Mouse (Mus musculus): ENCODE measurements at regions not wholly inside any gene's neighbourhood (a gene's known extent, or its start where the extent isn't known, plus 50 kb on each side); places are given as distances from the start of the nearest gene placed in this dataset.

DNA sequence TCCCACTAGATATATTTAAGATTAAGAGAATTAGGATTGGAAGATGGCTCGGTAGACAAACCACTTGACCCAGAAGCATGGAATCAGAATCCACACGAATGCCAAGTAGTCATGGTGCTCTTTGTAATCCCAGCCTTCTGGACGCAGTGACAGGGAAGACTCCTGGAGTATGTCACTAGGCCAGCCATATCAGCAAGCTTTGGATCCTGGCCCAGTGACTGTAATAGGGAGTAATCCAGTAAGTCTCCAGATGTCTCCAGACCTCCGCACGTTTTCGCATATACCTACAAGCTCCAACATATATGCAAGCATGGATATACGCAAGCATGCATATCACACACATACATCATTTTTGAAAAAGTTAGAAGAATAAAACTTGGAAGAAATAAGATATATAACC is 73.9 kb upstream of the H2afz start:
- DNase-seq (ENCODE audit: low spot score in 2 of 2) = no peak

DNA sequence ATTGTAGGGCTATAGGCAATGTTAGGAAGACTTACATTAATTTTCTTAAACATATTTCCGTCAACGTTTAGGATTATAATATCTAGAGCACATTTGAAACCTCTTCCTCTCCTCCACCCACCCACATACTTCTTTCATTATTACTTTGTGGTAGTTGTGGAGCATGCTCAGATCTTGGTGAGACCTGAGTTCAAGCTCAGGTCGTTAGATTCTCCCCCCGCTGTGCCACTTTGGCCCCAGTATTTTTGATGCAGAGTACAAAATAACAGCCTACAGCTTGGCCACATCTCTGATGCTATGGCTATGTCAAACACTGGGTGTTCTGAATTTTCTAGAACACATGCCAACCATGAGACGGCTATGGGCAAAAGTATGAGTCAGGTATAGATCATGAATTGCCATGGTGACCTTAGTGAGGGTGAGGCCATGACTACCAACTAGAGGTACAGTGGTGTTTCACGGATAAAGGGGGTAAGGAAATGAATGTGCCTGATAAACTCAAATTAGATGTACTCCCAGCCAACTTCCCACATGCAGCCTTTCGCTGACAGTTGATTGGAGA is 68.5 kb upstream of the H2afz start:
- no peak for DNase-seq (ENCODE audit: low spot score in 2 of 2)

DNA sequence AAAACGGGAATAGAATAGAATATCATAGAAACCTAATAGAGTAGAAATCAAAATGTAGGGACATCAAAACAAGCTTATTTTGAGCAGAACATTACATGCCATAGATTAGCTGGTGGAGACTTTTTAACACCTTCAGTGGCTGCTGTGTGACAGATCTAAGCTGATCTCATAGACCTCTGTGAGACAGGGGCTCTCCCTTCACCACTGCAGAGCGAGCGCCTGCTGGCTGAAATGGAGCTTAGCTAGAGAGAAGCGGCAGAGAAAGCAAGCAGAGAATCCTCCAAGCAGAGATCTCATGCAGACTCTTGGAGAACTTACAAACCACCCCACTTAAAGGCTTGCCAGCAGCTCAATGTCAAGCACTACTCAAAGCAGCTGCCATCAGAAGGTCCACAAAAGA is 65.5 kb upstream of the H2afz start:
- DNase-seq (ENCODE audit: low spot score in 2 of 2) = no peak

DNA sequence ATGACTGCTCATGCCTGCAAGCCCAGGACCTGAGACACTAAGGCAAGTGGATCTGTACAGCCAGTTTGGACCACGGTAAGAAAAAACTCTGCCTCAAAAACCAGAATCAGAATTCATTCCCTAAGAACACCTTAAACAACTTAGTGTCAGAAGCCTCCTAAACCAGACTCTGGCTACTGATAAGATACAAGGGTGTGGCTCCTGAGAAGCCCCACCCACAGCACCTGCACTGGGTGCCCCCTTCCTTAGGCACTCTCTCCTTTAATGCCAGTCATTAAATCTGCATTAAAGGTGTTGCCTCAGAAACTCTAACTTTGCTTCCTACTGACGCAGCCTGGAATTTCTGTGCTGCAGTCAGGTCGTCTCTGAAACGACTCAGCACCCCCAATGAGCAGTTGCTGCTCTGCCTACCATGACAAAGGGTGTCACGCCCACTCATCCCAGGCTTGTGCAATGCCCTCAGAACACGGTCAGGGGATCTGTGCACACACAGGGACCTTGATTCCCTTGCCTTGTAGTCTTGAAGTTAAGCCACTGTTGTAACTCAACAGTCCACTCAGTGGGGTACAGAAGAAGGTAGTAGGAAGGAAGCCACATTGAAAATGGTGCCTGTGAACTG is 62.8 kb upstream of the H2afz start:
- DNase-seq (ENCODE audit: low spot score in 2 of 2) = no peak

DNA sequence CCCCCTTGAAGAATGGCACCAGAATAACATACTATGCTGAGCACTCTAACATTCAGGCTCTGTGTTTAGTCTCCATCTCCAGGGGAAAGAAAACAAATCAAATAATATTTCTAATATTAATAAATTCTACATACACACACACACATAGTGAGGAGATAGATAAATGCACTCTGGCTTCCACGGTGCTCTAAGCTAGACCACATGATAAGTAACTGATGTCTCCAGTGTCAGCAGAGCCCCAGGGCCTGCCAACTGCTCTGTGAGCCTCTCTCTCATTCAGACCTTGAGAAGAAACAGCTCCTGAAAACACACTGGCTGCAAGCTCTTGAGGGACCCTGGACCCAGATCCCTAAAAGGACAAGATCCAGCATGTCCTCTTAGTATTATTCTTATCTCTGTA is 56.9 kb upstream of the H2afz start:
- no peak for DNase-seq (ENCODE audit: low spot score in 2 of 2)

DNA sequence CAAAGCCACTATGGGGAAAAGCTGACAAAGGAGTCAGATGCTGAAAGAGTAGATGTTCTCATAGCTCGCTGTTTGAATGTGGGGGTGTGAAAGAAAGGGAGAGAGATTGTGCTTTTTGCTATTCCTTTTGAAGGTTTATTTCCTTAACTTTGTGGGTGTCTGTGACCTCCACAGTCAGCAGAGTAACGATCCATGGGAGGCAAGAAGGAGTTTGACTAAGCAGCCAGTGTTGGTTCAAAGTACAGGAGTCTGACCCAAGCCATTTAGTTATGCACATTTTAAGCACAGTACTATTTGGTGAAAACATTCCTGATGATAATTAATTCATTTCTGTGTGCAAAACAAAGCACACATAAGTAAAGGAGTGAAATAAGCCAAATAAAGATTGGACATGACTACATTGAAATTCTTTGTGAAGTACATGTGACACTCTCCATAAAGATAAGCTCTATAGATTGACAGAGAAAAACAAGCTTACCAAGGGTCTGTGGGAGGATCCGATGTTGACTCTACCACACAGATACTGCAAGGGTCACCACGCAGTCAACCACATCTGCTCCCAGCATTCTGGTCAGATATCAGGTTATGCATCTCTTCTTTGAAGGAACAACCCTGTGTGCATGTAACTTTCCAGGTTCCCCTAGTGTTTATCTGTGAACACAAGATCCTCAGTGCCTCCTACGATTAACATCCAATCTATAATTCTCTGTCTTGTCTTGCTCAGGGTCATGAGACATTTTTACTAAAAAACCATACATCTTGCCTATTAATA is 56.2 kb upstream of the H2afz start:
- no peak for DNase-seq (ENCODE audit: low spot score in 2 of 2)

DNA sequence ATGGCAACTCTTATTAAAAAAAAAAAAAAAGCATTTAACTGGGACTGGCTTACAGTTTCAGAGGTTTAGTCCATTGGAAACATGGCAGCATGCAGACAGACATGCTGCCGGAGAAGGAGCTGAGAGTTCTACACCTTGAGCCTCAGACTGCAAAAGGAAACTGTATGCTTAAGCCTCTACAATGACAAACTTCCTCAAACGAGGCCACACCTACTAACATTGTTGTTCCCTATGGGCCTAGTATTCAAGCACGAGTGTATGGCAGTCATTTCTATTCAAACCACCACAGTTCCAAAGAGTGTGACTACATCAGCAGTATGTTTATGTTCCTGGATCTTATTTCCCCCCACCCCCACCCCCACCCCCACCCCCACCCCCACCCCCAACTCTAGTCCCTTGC is 54.2 kb upstream of the H2afz start:
- DNase-seq (ENCODE audit: low spot score in 2 of 2) = no peak

Small RNA genes in the stretch of these regions (microRNA-seq; reads per million reads assigned to microRNA genes)
- gene Mir6380 = 0 reads per million in 2 experiments

All from layer of hippocampus, adult 8-10 months (tissue).